Mouse (Mus musculus): ENCODE measurements around the gene Prpf38b.
"Not testable (repeated sequence)": the region's sequence is repeated elsewhere in the genome, so short reads cannot be mapped to it uniquely, and the experiment has no call there.

DNA sequence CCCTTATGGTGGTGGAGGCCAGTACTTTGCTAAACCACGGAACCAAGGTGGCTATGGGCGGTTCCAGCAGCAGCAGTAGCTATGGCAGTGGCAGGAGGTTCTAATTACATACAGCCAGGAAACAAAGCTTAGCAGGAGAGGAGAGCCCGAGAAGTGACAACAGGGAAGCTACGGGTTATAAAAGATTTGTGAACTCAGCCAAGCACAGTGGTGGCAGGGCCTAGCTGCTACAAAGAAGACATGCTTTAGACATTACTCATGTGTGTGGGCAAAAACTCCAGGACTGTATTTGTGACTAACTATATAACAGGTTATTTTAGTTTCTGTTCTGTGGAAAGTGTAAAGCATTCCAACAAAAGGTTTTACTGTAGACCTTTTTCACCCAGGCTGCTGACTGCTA lies 29.7 kb downstream of the Prpf38b start:
- not testable (repeated sequence) for TF ChIP-seq CTCF (IDR thresholded peaks at IDR 0.05; ENCODE audit: low read depth, low read length); TAL1 (conservative IDR thresholded peaks at IDR 0.05; ENCODE audit: low read depth, low read length); POLR2AphosphoS5 (IDR thresholded peaks at IDR 0.05; ENCODE audit: insufficient replicate concordance, low read depth, low read length); GATA1 (IDR thresholded peaks at IDR 0.05; ENCODE audit: borderline replicate concordance, low read length); GATA2 (IDR thresholded peaks at IDR 0.05; ENCODE audit: borderline replicate concordance, low read depth, low read length)

Data from G1E (cell line).